Mouse (Mus musculus) liver, embryonic 14.5 days (tissue): Measurements from ENCODE around the gene Sytl4. TPM values are rescaled to one million over a fixed set of nuclear protein-coding genes. Genes with fewer than 3 reads are reported as not detected.

Experiments used
- ATAC-seq: fragments of 200-750 bp; cut with Nextera tagmentation; 2 replicates; pipeline ENCODE4 v1.8.0; 2017; ENCODE audit warnings: moderate number of reproducible peaks, mild to moderate bottlenecking, moderate library complexity; ENCODE audit not compliant: insufficient read depth
- DNase-seq, 3 experiments: peaks; one replicate each; pipeline ENCODE4 v3.0.0-alpha.2; 2012 to 2013; ENCODE audit warnings: low read depth in 3 of 3, low spot score in 3 of 3
- H3K27ac ChIP-seq: fragments of 300-500 bp; sonication (generic); 2 replicates; pipeline ENCODE4 v1.5.1; 2014; ENCODE audit warnings: moderate library complexity, mild to moderate bottlenecking, control low read depth, inconsistent platforms
- H3K27me3 ChIP-seq: fragments of 300-500 bp; sonication (generic); 2 replicates; pipeline ENCODE4 v1.6.1; 2014; ENCODE audit warnings: mild to moderate bottlenecking, low read length, moderate library complexity; ENCODE audit not compliant: control insufficient read depth, insufficient read depth
- H3K36me3 ChIP-seq: fragments of 300-500 bp; sonication (generic); replicated peaks from 2 replicates; pipeline ENCODE4 v1.6.1; 2014; ENCODE audit warnings: low read depth; ENCODE audit not compliant: control insufficient read depth, insufficient read depth
- H3K4me1 ChIP-seq, 2 experiments: fragments of 200-500 bp in 1 of 2; fragments of 300-500 bp in 1 of 2; sonication (generic) in 1 of 2; replicated peaks; 2 replicates each; pipeline ENCODE4 v1.6.1; 2012 to 2014; ENCODE audit warnings: antibody characterized with exemption in 1 of 2, inconsistent platforms in 1 of 2, low read length in 1 of 2; ENCODE audit not compliant: control insufficient read depth in 2 of 2, insufficient read depth in 2 of 2
- H3K4me2 ChIP-seq: fragments of 300-500 bp; sonication (generic); 2 replicates; pipeline ENCODE4 v1.6.1; 2014; ENCODE audit warnings: low read depth, mild to moderate bottlenecking, control low read depth, moderate library complexity
- H3K4me3 ChIP-seq, 2 experiments: fragments of 200-500 bp in 1 of 2; fragments of 300-500 bp in 1 of 2; sonication (generic) in 1 of 2; 2 replicates each; pipeline ENCODE4 v1.5.1; 2012 to 2014; ENCODE audit warnings: low read depth in 2 of 2, low read length in 2 of 2, mild to moderate bottlenecking in 2 of 2, control low read depth in 1 of 2, inconsistent platforms in 1 of 2, moderate library complexity in 1 of 2; ENCODE audit not compliant: insufficient read depth in 1 of 2
- H3K9ac ChIP-seq: fragments of 300-500 bp; sonication (generic); replicated peaks from 2 replicates; pipeline ENCODE4 v1.6.1; 2014; ENCODE audit warnings: mild to moderate bottlenecking, control low read depth, moderate library complexity
- H3K9me3 ChIP-seq: fragments of 300-500 bp; sonication (generic); 2 replicates; pipeline ENCODE4 v1.6.1; 2016; ENCODE audit warnings: low read length, mixed read lengths; ENCODE audit not compliant: control insufficient read depth
- CTCF ChIP-seq: IDR thresholded peaks from 2 replicates; pipeline ENCODE4 v1.5.1; 2016; ENCODE audit warnings: antibody characterized with exemption, low read depth, control low read depth
- EP300 ChIP-seq: IDR thresholded peaks from 2 replicates; pipeline ENCODE4 v1.6.1; 2016; ENCODE audit warnings: antibody characterized with exemption, low read depth
- WGBS: fragments of 180-500 bp; shearing (Covaris S2); extraction: QIAGEN DNeasy Blood & Tissue Kit; methylation state at CpG from one replicate; pipeline ENCODE4 v1.1.7; 2014; ENCODE audit not compliant: insufficient replicate concordance; 5-methylcytosine and 5-hydroxymethylcytosine counted together
- polyA plus RNA-seq, 2 experiments: library from polyadenylated mRNA; depleted of rRNA in 1 of 2; stranded (reverse) in 1 of 2; unstranded in 1 of 2; fragments of >200 nt; fragmentation: Nextera tagmentation in 1 of 2; extraction: Ambion mirVana in 1 of 2; gene quantifications; 2 replicates each; pipeline versions ENCODE4 v1.2.1 to v1.2.3; 2012 to 2014

The Sytl4 gene
- polyA plus RNA-seq, 2 experiments, result 0.55 to 0.83 TPM

GRCm38 (mm10) chrX:133960617-133961016 lies 21.0 kb downstream of the Sytl4 start:
- Histone ChIP-seq H3K9ac (no peak overlapping the region), H3K9me3 (no peaks in the 10 kb centered on the region), H3K4me2 (no peak overlapping the region), H3K4me1 (no peaks in the 10 kb centered on the region), H3K4me3 (no peak overlapping the region), H3K27me3 (no peaks in the 10 kb centered on the region), H3K36me3 (no peaks in the 10 kb centered on the region), H3K27ac (no peak overlapping the region)
- TF ChIP-seq EP300 (no peak), CTCF (no peak)
- DNase-seq (no peak), ATAC-seq (no peak)
- WGBS, result 17% methylated on average over 2 of the region's 2 CpGs

DNA sequence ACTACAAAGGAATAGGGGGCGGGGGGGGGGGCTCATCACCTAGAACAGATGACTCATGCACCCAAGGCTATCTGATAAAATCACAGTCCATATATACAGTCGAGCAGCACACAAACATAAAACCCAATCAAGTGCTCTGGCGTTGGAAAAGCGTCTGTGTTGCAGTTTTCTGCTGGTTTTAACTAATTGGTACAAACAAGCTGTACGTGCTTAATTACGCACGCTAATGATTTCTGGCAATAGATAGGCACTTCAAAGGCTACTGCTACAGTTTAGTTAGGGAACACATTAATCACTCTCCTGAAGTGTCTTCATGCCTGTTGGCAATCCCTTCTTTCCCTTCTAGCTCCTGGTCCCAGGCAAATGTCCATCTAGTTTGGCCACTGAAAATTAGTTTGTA lies 27.0 kb downstream of the Sytl4 start:
- Histone ChIP-seq H3K4me2 (no peak overlapping the region), H3K27me3 (no peaks in the 10 kb centered on the region), H3K4me1 (no peaks in the 10 kb centered on the region), H3K27ac (no peak overlapping the region), H3K4me3 (no peak overlapping the region), H3K9me3 (no peaks in the 10 kb centered on the region), H3K36me3 (no peaks in the 10 kb centered on the region), H3K9ac (no peak overlapping the region)
- TF ChIP-seq EP300 (no peak), CTCF (no peak)
- ATAC-seq (no peak), DNase-seq (no peak)
- 57% methylated on average over 7 of the region's 7 CpGs for WGBS

GRCm38 (mm10) chrX:133947427-133947826 lies 34.2 kb downstream of the Sytl4 start:
- DNase-seq (peak in 2 of 3 experiments; percentile 7 to 16), ATAC-seq (no peak; the same call in 1 of the 2 replicates)
- WGBS, result 35% methylated on average over 3 of the region's 3 CpGs
- Histone ChIP-seq H3K9me3 (no peaks in the 10 kb centered on the region), H3K4me1 (no peaks in the 10 kb centered on the region), H3K4me3 (no peak overlapping the region), H3K27me3 (no peaks in the 10 kb centered on the region), H3K36me3 (no peaks in the 10 kb centered on the region), H3K27ac (no peak overlapping the region), H3K9ac (no peak overlapping the region), H3K4me2 (no peak overlapping the region)
- TF ChIP-seq EP300, result no peak
- TF ChIP-seq CTCF, result peak; percentile 71

DNA sequence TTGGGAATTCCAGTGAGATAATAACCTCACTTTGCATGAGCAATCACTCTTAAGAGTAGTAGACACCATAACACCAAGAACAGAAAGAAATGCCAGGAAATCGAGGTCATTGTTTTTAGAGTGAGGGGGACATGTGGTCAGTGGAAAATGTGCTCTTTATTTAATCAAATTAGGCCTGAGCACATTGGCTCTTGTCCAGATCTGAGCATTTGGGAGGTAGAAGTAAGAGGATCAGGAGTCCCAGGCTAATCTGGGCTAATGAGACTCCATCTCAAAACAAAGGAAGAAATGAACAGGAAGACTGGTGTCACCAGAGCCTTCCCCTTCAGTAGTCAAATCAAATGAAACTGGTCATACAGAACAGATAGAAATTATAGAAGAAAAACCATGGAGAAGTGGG lies 42.1 kb downstream of the Sytl4 start:
- no peak overlapping the region for H3K9ac ChIP-seq
- H3K27me3 ChIP-seq, result no peaks in the 10 kb centered on the region
- no peak overlapping the region for H3K4me3 ChIP-seq
- WGBS, result 41% methylated on average over 1 of the region's 1 CpGs
- TF ChIP-seq CTCF, result no peak
- TF ChIP-seq EP300, result no peak
- DNase-seq (no peak), ATAC-seq (no peak)
- H3K27ac ChIP-seq, result no peak overlapping the region
- H3K36me3 ChIP-seq, result no peaks in the 10 kb centered on the region
- no peak overlapping the region for H3K4me2 ChIP-seq
- no peaks in the 10 kb centered on the region for H3K4me1 ChIP-seq
- no peaks in the 10 kb centered on the region for H3K9me3 ChIP-seq

- Histone ChIP-seq H3K4me1 (no peaks in the 10 kb centered on the region), H3K9ac (no peak overlapping the region), H3K36me3 (no peaks in the 10 kb centered on the region), H3K9me3 (no peaks in the 10 kb centered on the region), H3K4me3 (no peak overlapping the region), H3K27me3 (no peaks in the 10 kb centered on the region), H3K4me2 (no peak overlapping the region), H3K27ac (no peak overlapping the region)
- ATAC-seq, result peak; percentile 73; the same call in 1 of the 2 replicates
- TF ChIP-seq EP300 (peak; percentile 34; the same call in 1 of the 2 replicates), CTCF (no peak)
- DNase-seq, result no peak
- WGBS, result 43% methylated on average over 4 of the region's 4 CpGs
Measured at GRCm38 (mm10) chrX:133936605-133937225, 44.9 kb downstream of the Sytl4 start.
